18 mouse cellular contexts compared by ENCODE assay signal in genomic region chr8:10702248-10702647, GRCm38 (mm10).
DNase-seq lines count a peak whose midpoint lies in the region; ATAC-seq lines count a peak whose summit lies in the region.
"Had no signal": no experiment of that assay in that cellular context is flagged by ENCODE, and none has a peak within 500 bp of the region (broad histone marks: within the 10 kb centered on the region; RNA-seq: fewer than 3 reads in every experiment).

No protein-coding gene starts in this region.

- peak overlapping the region; percentile 58 for H3K27ac ChIP-seq in midbrain, embryonic 10.5 days (replicated peaks)
- H3K27ac ChIP-seq in midbrain, embryonic 16.5 days (ENCODE audit: low read length): no peak overlapping the region
- peak overlapping the region; percentile 71 for H3K27ac ChIP-seq in forebrain, embryonic 12.5 days
- H3K27ac ChIP-seq in forebrain, embryonic 16.5 days (ENCODE audit: low read length): no peak overlapping the region; the same call in 1 of the 2 replicates
- 0 out of 2 replicates have a peak overlapping the region, but pooled peaks have one; percentile 20 for H3K27ac ChIP-seq in midbrain, embryonic 14.5 days (replicated peaks; ENCODE audit: low read depth, low read length)
- H3K27ac ChIP-seq: embryonic facial prominence, embryonic 12.5 days; hindbrain, embryonic 15.5 days; layer of hippocampus, adult 2 months; liver, embryonic 14.5 days had no signal

- H3K27me3 ChIP-seq in midbrain, embryonic 10.5 days (ENCODE audit: low read depth, poor library complexity, severe bottlenecking): no peaks in the 10 kb centered on the region; the same call in 1 of the 2 replicates
- no peaks in the 10 kb centered on the region for H3K27me3 ChIP-seq in midbrain, embryonic 16.5 days (ENCODE audit: control insufficient read depth, insufficient read depth, low read depth, low read length)
- H3K27me3 ChIP-seq in forebrain, embryonic 12.5 days: peaks cover 19% of the 10 kb centered on the region; the same call in 1 of the 2 replicates
- H3K27me3 ChIP-seq in forebrain, embryonic 16.5 days (replicated peaks; ENCODE audit: control insufficient read depth, insufficient read depth, low read length): no peaks in the 10 kb centered on the region
- H3K27me3 ChIP-seq in midbrain, embryonic 14.5 days (ENCODE audit: control insufficient read depth, insufficient read depth, low read length): no peaks in the 10 kb centered on the region
- H3K27me3 ChIP-seq: embryonic facial prominence, embryonic 12.5 days; hindbrain, embryonic 15.5 days had no signal

- 74% methylated on average over 10 of the region's 10 CpGs for WGBS in midbrain, embryonic 10.5 days
- 38% methylated on average over 10 of the region's 10 CpGs for WGBS in midbrain, embryonic 16.5 days
- WGBS in forebrain, embryonic 12.5 days: 41% methylated on average over 10 of the region's 10 CpGs
- 26% methylated on average over 10 of the region's 10 CpGs for WGBS in forebrain, embryonic 16.5 days
- WGBS in midbrain, embryonic 14.5 days: 36% methylated on average over 10 of the region's 10 CpGs

- no peak for ATAC-seq in midbrain, embryonic 16.5 days
- ATAC-seq in forebrain, embryonic 12.5 days (ENCODE audit: low FRiP score): peak; percentile 68
- peak; percentile 45 for ATAC-seq in forebrain, embryonic 16.5 days
- ATAC-seq in midbrain, embryonic 14.5 days (ENCODE audit: low FRiP score, low TSS enrichment): 0 out of 2 replicates have a peak, but pooled peaks have one; percentile 11
- ATAC-seq in granulocyte monocyte progenitor cell, adult 5-6 weeks (replicated peaks; ENCODE audit: poor library complexity, severe bottlenecking): no peak
- ATAC-seq: intestine, postnatal 0 days had no signal

- H3K4me1 ChIP-seq in midbrain, embryonic 10.5 days: peaks cover 37% of the 10 kb centered on the region
- H3K4me1 ChIP-seq in midbrain, embryonic 16.5 days (ENCODE audit: control insufficient read depth, insufficient read depth, low read length): peaks cover 10% of the 10 kb centered on the region
- peaks cover 38% of the 10 kb centered on the region for H3K4me1 ChIP-seq in forebrain, embryonic 12.5 days
- peaks cover 14% of the 10 kb centered on the region for H3K4me1 ChIP-seq in forebrain, embryonic 16.5 days (replicated peaks; ENCODE audit: control insufficient read depth, insufficient read depth, low read length)
- peaks cover 37% of the 10 kb centered on the region for H3K4me1 ChIP-seq in midbrain, embryonic 14.5 days (ENCODE audit: control insufficient read depth, insufficient read depth, low read length)
- H3K4me1 ChIP-seq: embryonic facial prominence, embryonic 12.5 days had no signal

- H3K36me3 ChIP-seq in midbrain, embryonic 10.5 days: no peaks in the 10 kb centered on the region
- H3K36me3 ChIP-seq in midbrain, embryonic 16.5 days (ENCODE audit: control insufficient read depth, insufficient read depth, low read length): no peaks in the 10 kb centered on the region
- no peaks in the 10 kb centered on the region for H3K36me3 ChIP-seq in forebrain, embryonic 12.5 days (replicated peaks)
- H3K36me3 ChIP-seq in forebrain, embryonic 16.5 days (ENCODE audit: control insufficient read depth, insufficient read depth): no peaks in the 10 kb centered on the region
- no peaks in the 10 kb centered on the region for H3K36me3 ChIP-seq in midbrain, embryonic 14.5 days (ENCODE audit: control insufficient read depth, insufficient read depth, low read length)
- H3K36me3 ChIP-seq: embryonic facial prominence, embryonic 12.5 days; hindbrain, embryonic 15.5 days had no signal

- no peak overlapping the region for H3K9ac ChIP-seq in midbrain, embryonic 16.5 days (ENCODE audit: low read depth, low read length)
- H3K9ac ChIP-seq in forebrain, embryonic 12.5 days: no peak overlapping the region
- no peak overlapping the region for H3K9ac ChIP-seq in forebrain, embryonic 16.5 days (replicated peaks; ENCODE audit: low read depth, low read length)
- no peak overlapping the region for H3K9ac ChIP-seq in midbrain, embryonic 14.5 days (replicated peaks; ENCODE audit: low read length)
- H3K9ac ChIP-seq: embryonic facial prominence, embryonic 12.5 days; hindbrain, embryonic 15.5 days; liver, embryonic 14.5 days had no signal

- no peak overlapping the region for H3K4me3 ChIP-seq in midbrain, embryonic 10.5 days
- H3K4me3 ChIP-seq in midbrain, embryonic 16.5 days (ENCODE audit: low read depth, low read length): no peak overlapping the region
- no peak overlapping the region for H3K4me3 ChIP-seq in forebrain, embryonic 12.5 days (replicated peaks)
- no peak overlapping the region for H3K4me3 ChIP-seq in forebrain, embryonic 16.5 days (replicated peaks; ENCODE audit: low read length)
- no peak overlapping the region for H3K4me3 ChIP-seq in midbrain, embryonic 14.5 days (replicated peaks; ENCODE audit: low read depth, low read length)
- H3K4me3 ChIP-seq: embryonic facial prominence, embryonic 12.5 days; erythroblast, embryonic 14.5 days; hindbrain, embryonic 15.5 days; layer of hippocampus, adult 2 months had no signal

- no peaks in the 10 kb centered on the region for H3K9me3 ChIP-seq in midbrain, embryonic 10.5 days (replicated peaks)
- no peaks in the 10 kb centered on the region for H3K9me3 ChIP-seq in midbrain, embryonic 16.5 days (replicated peaks; ENCODE audit: control insufficient read depth, low read length, poor library complexity, severe bottlenecking)
- no peaks in the 10 kb centered on the region for H3K9me3 ChIP-seq in forebrain, embryonic 12.5 days
- H3K9me3 ChIP-seq in forebrain, embryonic 16.5 days (ENCODE audit: control insufficient read depth, low read length): no peaks in the 10 kb centered on the region
- no peaks in the 10 kb centered on the region for H3K9me3 ChIP-seq in midbrain, embryonic 14.5 days (ENCODE audit: control insufficient read depth, low read length)
- H3K9me3 ChIP-seq: embryonic facial prominence, embryonic 12.5 days; hindbrain, embryonic 15.5 days had no signal

- DNase-seq in midbrain, embryonic 10.5 days (ENCODE audit: low spot score): no peak
- DNase-seq in midbrain, embryonic 14.5 days: no peak
- DNase-seq in lung, postnatal 10 days: no peak
- DNase-seq: cerebellum, adult 9-10 months; gastrocnemius, postnatal 25 days; kidney, postnatal 14 days; layer of hippocampus, postnatal 36 days; thymus, postnatal 14 days had no signal

- no peak overlapping the region for H3K4me2 ChIP-seq in midbrain, embryonic 16.5 days (ENCODE audit: low read length)
- H3K4me2 ChIP-seq in forebrain, embryonic 12.5 days: peak overlapping the region; percentile 37
- H3K4me2 ChIP-seq in forebrain, embryonic 16.5 days (ENCODE audit: low read length): peak overlapping the region; percentile 20
- peak overlapping the region; percentile 22 for H3K4me2 ChIP-seq in midbrain, embryonic 14.5 days (ENCODE audit: low read length)
- H3K4me2 ChIP-seq: embryonic facial prominence, embryonic 12.5 days; hindbrain, embryonic 15.5 days had no signal

Comparison
In these comparisons a context has a peak if more than half of its experiments do, and no peak if none do; other contexts are left out.
1. H3K27ac ChIP-seq: peak in midbrain, embryonic 10.5 days (single experiment), forebrain, embryonic 12.5 days (single experiment) and midbrain, embryonic 14.5 days (single experiment); none in midbrain, embryonic 16.5 days (single experiment) and forebrain, embryonic 16.5 days (single experiment).
2. ATAC-seq: peak in forebrain, embryonic 12.5 days (single experiment), forebrain, embryonic 16.5 days (single experiment) and midbrain, embryonic 14.5 days (single experiment); none in midbrain, embryonic 16.5 days (single experiment) and granulocyte monocyte progenitor cell, adult 5-6 weeks (single experiment).